Mouse (Mus musculus) spleen, embryonic (tissue): ENCODE data around the gene Lpar3.

Experiments used
- CTCF ChIA-PET: fragments of 350-600 bp; sonication (Branson Sonifier 250); formaldehyde crosslinking; loops from one replicate; lab custom pipeline; 2022; lab: Charles Lee

The Lpar3 gene

DNA sequence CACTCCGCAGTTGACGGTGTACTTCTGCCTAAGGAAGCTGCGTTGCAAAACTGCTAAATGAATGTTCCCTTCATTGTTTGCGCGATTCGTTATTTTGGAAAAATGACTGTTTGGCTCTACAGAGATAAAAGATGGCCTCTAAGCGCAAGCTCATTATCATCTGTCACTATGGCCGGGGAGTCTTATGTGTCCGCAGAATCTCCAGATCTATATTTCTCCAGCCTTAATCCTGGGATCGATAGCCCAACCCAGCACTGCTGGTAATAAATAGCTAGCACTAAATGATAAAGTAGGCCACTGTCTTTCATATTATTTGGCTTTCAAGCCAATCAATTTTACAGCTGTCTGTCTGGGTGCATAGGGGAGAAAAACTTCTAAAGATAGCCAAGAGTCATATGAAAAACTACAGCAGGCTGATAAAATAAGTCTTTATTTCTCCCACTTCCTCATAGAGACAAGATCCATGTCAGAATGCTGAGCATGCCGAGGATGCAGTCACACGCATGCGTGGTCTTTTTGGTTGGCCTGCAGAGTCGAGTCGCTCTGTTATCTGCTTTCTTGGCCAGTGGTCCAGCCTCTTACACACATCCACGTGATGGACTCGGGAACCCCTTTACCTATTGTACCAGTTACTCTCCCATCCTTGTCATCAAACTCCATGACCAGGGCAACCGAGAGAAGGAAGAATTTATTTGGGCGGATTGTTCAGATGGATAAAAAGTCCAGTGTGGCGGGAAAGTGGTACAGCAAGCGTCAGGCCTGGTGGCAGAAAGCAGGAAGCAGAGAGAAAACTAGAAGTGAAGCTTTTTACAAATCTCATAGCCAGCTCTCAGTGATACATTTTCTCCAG lies 84.0 kb downstream of the Lpar3 start:
- CTCF ChIA-PET = no interaction called here

DNA sequence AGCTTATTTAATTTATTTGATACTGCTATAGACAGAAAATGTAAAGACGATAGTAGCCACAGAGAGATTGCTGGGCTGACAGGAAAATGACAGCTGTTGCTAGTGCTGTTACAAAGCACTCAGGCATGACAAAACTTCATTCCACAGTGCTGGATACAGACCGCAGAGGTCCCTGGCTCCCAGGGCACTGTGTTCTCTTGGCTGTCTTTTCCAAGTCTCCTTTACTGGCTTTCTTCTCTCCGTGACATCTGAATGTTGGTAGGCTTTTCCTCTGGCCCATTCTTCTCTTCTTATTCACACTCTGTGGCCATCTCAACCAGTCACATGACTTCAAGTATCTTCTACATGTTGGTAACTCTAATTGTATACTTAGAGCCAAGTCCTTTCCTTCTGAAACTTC lies 86.6 kb downstream of the Lpar3 start:
- CTCF ChIA-PET = no interaction called here

DNA sequence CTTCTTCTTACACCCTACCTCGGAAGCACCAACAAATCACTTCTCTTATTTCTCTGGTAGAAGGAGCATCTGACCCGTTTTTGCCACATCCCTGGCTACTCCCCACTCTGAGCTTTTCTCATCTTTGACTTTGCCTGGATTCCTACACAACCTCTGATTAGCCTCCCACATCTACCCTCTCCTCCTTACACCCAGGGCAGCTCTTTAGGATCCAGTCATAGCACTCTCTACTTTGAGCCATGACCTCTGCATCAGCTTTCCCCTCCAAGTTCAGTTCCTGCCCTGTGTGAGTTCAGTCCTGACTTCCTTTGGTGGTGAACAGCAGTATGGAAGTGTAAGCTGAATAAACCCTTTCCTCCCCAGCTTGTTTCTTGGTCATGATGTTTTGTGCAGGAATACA lies 87.1 kb downstream of the Lpar3 start:
- CTCF ChIA-PET = no interaction called here

DNA sequence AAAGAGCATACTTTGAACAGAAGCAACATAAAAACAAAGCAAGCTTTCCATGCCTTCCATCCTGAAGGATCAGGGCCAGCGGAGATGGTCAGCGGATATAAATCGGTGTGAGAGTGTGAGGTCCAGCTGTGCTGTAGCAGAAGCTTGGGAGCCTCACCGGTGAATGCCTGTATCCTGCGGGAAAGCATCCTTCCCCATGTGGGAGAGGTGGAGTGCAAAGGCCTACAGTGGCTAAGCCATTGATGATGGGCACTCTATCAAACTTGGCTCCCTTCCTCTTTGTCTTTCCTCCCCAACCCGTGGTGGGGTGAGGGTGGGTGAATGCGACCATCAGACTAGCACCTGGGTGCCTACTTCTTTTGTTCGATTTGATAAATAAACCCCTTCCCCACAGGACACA lies 88.8 kb downstream of the Lpar3 start:
- CTCF ChIA-PET = no interaction called here

DNA sequence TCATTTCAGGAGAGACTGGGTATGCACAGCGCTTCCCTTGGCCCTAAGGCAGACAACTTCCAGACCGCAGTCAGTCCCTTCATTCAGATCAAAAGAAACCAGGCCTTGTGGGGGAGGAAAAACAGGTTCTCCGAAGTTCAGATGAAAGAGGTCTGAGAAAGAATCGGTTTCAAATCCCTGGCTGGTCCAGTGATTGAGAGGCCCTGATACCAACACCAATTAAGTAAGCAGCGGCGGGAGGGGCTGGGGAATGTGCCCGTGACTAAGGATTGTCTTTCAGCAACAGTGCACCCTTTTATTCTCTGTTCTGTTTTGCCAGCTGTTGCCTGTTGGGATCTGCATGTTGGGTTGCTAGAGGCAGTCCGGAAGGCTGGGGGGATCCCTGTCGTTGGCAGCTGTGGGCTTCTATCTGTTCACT lies 90.4 kb downstream of the Lpar3 start:
- CTCF ChIA-PET = no interaction called here

DNA sequence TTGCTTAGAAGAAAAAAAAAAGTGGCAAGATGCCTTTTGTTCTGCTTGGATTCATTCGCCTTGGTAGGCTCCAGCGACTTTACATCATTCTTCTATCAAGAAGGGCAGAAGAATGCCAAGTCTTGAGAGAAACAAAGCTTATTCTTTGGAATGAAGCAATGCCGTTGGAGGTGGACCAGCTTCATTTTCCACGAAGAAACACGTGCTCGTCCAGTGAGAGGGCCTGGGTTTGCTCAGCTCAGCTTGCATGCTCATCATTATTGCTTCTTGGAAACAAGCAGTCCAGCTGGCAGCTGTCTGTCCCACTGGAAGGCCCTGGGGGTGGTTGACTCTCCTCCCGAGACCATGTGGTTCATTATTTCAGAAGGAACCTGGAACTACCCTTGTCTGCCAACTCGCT lies 94.7 kb downstream of the Lpar3 start:
- CTCF ChIA-PET = no interaction called here

DNA sequence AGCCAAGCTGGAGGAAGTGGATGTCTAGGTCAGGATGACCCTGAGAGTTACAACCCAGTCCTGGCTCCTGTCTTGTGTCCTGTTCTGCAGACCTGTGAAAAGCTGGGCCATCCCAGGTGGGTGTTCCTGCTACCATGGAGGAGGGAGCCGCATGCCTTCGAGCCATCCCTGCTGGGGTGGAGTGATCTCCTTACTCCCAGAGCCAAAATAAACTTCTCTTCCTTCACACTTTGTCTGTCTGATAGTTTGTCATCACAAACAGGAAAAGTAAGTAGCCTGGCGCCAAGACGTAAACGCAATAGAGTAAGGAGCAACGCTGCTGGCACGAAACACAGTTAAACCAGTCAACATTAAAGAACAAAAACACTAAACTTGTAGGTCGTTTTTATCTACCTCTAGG lies 95.5 kb downstream of the Lpar3 start:
- CTCF ChIA-PET = no interaction called here

DNA sequence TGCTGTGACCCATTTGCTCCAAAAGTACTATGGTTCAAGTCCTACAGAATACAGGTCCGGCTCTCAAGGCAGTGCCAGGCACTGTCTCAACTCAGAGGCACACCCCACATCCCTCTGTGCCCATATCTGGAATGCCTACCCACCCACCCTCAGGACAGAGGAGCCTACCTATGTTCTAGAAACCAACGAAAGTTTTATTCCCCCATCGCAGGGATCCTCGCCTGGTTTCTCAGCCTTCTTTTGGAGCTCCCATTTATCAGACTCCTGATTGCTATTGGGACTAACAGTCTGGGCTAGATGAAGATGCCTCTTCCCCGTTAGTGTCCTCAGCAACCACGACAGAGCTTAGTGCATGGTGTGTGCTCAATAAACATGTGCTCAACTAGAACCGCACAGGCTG lies 96.6 kb downstream of the Lpar3 start:
- CTCF ChIA-PET = no interaction called here

DNA sequence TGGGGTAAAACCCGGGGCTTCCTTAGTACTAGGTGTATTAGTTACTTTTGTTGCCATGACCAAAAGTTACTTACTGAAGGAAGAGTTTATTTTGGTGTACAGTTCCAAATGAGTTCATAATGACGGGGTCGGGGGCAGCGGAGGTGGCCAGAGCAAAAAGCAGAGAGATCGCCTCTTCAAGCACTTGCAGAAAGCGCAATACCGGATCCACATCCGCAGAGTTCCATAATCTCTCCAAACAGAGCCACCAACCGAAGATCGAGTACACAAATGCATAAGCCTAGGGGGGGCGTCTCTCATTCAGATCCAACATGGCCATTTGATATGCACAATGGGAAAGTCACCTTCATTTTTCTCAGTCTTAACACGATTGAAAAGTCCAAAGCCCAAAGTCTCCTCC lies 97.1 kb downstream of the Lpar3 start:
- CTCF ChIA-PET = no interaction called here

DNA sequence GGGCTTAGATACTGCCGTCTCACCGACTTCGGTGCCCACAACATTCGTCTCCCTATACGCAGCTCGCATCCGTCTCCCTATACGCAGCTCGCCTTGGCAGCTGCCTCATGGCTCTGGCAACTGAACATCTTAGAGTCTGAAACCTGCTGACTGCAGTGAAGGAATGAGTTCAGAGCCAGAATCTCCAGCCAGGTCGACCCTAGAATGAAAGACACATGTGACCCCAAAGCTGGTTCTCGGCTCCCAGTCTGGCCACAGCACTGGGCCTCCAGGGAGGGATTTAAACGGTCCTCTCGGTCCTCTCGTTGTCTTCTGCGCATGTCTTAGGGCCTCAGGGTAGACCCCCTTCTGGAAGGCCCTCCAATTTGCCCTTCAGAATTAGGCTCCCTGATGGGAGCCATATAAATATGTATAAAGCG lies 97.8 kb downstream of the Lpar3 start:
- CTCF ChIA-PET = no interaction called here

DNA sequence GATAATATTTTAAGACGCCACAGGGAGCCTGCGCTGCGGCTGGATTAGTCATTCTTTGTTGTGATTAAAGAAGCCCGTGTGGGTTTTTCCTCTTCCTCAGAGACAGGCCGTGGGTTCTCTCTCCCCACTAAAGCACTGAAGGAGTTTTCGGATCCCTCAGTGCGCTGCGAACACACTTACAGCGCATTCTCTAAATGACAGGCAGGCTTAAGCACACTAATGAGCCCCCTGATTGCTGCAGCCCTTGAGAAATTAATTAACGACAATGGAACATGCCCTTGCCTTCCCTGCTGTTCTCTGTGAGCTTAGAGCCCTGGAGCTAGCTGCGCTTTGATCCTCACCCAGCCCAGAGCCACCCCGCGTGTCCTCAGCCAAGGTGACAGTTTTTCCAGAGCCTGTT lies 98.2 kb downstream of the Lpar3 start:
- CTCF ChIA-PET = no interaction called here

DNA sequence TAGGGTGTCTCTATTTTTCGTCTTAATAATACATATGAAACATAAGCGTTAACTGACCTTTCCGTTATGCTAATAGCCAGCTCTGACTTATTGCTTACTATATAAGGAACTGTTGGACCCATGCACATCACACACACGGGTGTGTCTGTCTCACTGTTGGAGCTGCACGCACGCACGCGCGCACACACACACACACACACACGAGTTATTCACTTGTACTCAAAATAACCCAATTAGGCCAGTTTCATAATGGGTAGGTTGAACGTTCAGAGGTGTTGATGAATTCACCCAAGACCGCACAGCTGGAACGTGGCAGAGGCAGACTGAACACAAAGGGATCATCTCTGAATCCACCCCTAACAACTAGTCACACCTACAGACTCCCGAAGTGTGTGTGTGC lies 98.7 kb downstream of the Lpar3 start:
- CTCF ChIA-PET = no interaction called here

DNA sequence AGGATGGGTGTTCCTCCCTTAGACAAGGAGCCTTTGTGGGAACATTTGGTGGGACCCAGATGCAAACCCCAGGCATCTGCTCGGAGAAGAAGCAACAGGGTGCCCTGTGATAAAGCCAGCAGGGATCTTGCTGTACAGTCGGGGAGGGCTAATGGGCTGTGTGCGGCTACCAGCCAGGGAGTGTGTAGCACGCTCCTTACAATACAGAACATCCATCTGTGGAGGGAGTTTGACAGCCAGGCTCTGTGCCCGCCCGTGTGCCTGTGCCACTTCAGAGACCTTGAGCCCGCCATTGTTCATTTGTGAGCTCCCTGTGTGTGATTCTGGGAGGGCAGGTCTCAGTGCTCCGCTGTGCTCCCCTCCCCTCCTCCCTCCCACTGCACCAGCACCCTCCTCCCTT lies 104.2 kb downstream of the Lpar3 start:
- CTCF ChIA-PET = no interaction called here

DNA sequence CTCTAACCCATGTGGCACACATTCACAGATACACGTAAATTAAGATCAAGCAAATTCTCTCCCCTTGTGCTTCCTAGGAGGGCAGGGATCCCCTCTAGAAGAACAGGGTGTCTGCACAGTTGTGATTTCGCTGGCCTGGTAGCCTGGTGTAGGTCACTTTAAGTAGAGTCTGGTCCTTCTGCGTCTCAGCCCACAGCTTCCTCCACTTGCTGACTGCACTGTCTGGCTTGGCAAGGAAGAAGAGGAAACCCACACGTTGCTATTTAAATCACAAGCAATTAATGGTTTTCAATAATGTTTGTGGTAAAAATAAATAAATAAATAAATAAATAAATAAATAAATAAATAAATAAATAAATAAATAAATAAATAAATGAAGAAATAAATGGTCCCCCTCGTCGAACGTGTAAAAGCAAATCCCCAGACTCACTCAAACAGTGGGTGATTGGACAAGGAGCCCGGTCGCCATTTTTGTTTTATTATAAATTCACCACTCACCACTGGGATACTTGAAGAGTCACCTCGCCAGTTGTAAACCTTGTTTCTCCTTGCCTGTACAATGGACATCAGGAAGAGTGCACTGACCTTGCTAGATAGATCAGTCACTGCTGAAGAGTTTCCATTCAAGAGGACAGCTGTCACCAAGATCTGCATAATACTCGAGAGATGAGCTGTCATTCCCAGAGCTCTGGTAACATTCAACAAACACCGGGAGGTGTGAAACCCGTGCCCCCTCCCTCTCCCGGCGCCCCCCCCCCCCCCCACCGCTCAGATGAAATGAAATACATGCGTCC lies 106.2 kb downstream of the Lpar3 start:
- CTCF ChIA-PET = interaction anchor here (0.7 to 1.0 kb wide), 2 partner anchors 119 to 142 kb away, joined by 3 read pairs; no protein-coding TSS in a partner anchor

DNA sequence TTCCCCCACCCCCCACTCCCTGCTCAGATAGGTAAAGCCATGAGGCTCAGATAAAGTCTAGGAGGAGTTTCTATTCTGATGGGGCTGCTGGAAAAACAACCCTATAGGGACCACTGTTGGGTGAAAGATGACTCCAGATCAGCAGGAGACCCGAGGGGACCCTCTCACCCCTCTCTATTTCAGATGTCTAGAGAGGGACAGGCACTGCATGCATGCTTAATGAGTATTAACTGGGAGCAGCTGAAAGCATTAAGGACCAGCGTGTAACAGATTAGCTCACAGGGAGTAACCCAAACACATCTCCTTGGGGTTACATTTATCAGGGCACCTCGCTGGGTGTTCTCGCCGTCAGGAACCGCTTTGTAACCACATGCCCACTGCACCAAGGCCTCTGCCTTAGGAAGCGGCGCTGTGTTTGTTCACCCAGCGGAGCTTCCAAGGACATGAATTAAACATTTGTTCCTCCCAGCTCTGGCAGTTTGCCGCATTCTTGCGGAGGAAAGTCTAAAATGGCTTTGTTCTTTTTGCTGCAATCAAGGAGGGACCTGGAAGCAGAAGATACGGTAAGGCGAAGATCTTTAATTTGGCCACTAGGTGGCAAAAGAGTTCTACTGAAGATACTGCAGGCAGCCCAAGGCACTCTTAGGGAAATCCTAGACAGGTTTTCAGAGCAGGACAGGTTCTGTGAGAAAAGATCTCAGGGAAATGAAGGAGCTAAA lies 106.9 kb downstream of the Lpar3 start:
- CTCF ChIA-PET = interaction anchor here (0.7 to 1.1 kb wide), 3 partner anchors 10 to 587 kb away, joined by 3 to 4 read pairs (median 3); no protein-coding TSS in a partner anchor

DNA sequence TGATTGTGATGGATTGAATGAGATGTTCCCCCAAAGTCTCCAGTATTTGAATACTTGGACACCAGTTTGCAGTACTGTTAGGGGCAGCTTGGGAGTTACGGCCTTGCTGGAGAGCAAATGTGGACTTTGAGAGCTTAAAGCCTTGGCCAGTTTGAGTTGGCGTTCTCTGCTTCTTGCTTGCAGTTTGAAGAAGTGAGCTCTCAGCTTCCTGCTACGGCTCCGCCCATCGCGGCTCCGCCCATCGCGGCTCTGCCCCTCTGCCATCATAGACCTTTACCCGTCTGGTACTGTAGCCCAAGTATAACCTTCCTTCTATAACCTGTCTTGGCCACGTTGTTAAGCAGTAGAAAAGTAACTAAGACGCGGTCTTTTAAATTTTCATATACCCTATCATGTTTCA lies 108.0 kb downstream of the Lpar3 start:
- CTCF ChIA-PET = interaction anchor here (0.7 to 1.1 kb wide), 4 partner anchors 9 to 586 kb away, joined by 3 to 4 read pairs (median 3); no protein-coding TSS in a partner anchor

DNA sequence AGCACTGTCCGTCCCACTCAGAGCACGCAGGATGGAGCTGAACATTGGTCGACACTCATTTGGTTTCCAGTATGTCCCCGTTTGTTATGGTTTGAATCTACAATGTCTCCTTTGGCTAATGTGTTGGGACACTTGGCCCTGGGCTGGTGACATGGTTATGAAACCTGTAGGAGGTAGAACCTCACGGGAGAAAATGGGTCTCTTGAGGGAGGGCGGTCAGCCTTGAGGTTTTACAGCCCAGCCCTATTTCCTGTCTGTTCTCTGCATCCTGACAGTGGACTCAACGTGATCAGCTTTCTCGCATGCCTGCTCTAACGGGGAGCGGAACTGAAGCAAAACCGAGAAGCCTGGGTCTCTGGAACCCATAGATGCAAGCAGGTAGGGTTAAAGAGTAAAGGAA lies 111.1 kb downstream of the Lpar3 start:
- CTCF ChIA-PET = interaction anchor here (1.0 kb wide), 1 partner anchor 16 kb away, joined by 3 read pairs; no protein-coding TSS in a partner anchor

DNA sequence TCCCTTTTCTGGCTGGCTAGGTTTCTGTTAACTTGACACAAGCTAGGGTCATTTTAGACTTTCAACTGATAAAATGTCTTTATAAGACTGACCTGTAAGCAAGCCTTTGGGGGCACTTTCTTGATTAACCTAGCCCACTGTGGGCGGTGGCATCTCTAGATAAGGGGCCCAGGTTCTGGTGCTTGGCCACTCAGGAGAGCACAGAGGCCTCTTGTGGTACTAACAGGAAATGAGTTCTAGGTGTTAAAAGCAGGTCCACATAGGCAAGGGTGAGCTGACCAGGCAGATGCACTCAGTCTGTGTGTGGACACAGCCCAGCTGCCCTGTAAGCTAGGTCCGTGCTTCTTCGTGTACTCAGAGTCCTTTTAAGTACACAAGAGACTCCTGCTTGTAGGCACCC lies 112.5 kb downstream of the Lpar3 start:
- CTCF ChIA-PET = no interaction called here

DNA sequence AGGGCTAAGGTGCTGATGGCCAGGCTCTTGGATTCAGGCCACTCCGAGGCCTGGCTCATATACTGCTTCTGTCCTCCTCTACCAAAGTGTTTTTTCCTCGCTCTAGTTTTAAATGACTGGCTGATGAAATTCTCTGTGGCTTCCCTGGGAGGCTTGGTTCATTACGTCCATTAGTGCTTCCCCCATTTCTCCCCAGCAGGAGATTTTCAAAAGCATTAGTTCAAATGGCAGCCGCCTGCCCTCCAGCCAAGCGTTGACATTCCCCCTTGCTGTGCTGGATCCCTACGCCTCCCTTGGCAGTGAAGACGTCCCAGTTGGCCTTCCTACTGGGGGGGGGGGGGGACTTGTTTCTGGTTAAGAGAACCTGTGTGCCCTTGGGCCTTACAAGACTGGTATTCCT lies 113.3 kb downstream of the Lpar3 start:
- CTCF ChIA-PET = no interaction called here
